Mouse (Mus musculus): Measurements from ENCODE around the gene Psg17. TPM values are rescaled to one million over a fixed set of nuclear protein-coding genes. Genes with fewer than 3 reads are reported as not detected.
"Not testable (repeated sequence)": the region's sequence is repeated elsewhere in the genome, so short reads cannot be mapped to it uniquely, and the experiment has no call there.

Psg17 gene
- polyA plus RNA-seq, 1 experiment from 2014 or later, result not detected

DNA sequence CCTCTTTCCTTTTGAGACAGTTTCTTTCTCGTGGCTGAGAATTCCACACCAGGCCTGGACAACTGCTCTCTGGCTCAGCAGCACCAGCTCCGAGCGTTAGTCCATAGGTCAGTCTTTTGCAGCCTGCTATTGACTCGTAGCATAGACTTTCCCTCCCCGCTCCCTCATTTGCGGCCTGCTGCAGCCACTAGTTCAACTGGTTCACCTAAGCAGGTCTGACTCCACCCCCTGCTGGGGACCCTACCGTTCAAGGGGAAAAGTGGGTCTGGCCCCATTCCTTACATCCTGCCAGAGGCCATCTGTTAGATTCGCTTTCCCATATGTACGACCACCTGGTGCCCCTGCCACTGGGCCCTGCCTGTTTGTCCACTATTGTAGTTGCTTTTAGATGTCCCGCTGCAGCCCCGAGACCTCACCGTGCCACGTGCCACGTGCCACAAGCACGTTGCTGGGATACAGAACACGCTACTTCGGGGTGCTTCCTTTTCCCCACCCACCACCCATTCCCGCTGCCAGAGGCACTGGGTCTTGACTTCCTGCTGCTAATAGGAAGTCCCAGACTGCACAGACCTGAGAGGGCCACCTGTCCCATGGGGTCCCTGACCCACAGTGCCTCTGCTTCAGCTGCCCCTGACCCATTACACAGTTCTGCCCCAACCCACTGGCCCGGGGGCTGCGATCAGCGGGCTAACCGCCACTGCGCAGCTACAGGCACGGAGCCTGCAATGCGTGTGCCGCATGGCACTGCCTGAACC is 6.6 kb upstream of the Psg17 start:
- 66% methylated on average over 26 of the region's 26 CpGs for WGBS
- H3K36me3 ChIP-seq, result no peaks in the 10 kb centered on the region
- DNase-seq (ENCODE audit: low spot score), result no peak
- H3K27me3 ChIP-seq (ENCODE audit: low read depth, poor library complexity, severe bottlenecking), result no peaks in the 10 kb centered on the region
- H3K4me3 ChIP-seq, result no peak overlapping the region
- H3K9me3 ChIP-seq (replicated peaks), result no peaks in the 10 kb centered on the region
- no peak overlapping the region for H3K27ac ChIP-seq
- peaks cover 5% of the 10 kb centered on the region; the same call in 1 of the 2 replicates for H3K4me1 ChIP-seq

- 88% methylated on average over 9 of the region's 9 CpGs for WGBS
Observed at GRCm38 (mm10) chr7:18818301-18818700, 3.1 kb downstream of the Psg17 start.

GRCm38 (mm10) chr7:18803526-18803925 is 17.9 kb downstream of the Psg17 start:
- Histone ChIP-seq H3K9me3 (replicated peaks) (no peaks in the 10 kb centered on the region), H3K36me3 (no peaks in the 10 kb centered on the region), H3K4me1 (no peaks in the 10 kb centered on the region), H3K27ac (no peak overlapping the region), H3K27me3 (ENCODE audit: low read depth, poor library complexity, severe bottlenecking) (no peaks in the 10 kb centered on the region), H3K4me3 (no peak overlapping the region)
- no peak for DNase-seq (ENCODE audit: low spot score)

More at GRCm38 (mm10) chr7:18818301-18818700, 3.1 kb downstream of the Psg17 start:
- Histone ChIP-seq H3K27me3 (ENCODE audit: low read depth, poor library complexity, severe bottlenecking) (no peaks in the 10 kb centered on the region), H3K4me1 (no peaks in the 10 kb centered on the region), H3K27ac (no peak overlapping the region), H3K36me3 (no peaks in the 10 kb centered on the region), H3K9me3 (replicated peaks) (no peaks in the 10 kb centered on the region), H3K4me3 (no peak overlapping the region)
- DNase-seq (ENCODE audit: low spot score), result peak; percentile 7

GRCm38 (mm10) chr7:18799129-18799528 is 22.3 kb downstream of the Psg17 start:
- WGBS, result 41% methylated on average over 3 of the region's 3 CpGs

DNA sequence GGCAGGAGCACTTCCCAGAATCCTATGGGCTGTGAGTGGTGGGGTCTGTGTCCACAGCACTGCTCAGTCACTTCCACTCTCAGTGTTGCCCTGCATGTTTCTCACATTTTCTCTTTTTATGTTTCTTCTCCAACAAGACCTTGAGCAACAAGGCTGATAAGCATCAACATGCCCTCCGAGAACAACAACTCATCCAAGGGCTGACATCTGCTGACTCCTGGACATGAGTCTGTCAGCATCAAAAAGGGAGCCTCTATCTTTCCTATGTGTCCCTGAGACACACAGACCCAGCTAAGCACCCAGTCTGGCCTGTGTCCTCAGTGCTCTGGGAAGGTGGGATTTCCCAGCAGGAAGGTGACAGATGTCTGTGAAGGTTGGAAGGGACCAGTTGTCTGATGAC is 23.0 kb downstream of the Psg17 start, which contains the start of gene Psg19:
Gene Psg19, minus strand, starts transcription at position 101 of the 400 bp plus-strand sequence.
- DNase-seq (ENCODE audit: low spot score), result no peak
- H3K27ac ChIP-seq, result no peak within 1 kb of the TSS
- no peaks in the 10 kb centered on the region for H3K4me1 ChIP-seq
- WGBS, result 95% methylated on average over 1 of the region's 1 CpGs
- no peaks in the 10 kb centered on the region for H3K27me3 ChIP-seq (ENCODE audit: low read depth, poor library complexity, severe bottlenecking)
- H3K4me3 ChIP-seq, result no peak within 1 kb of the TSS
- H3K9me3 ChIP-seq (replicated peaks), result no peaks in the 10 kb centered on the region
- no peaks in the 10 kb centered on the region for H3K36me3 ChIP-seq

More at GRCm38 (mm10) chr7:18799129-18799528, 22.3 kb downstream of the Psg17 start:
- Histone ChIP-seq H3K36me3 (no peaks in the 10 kb centered on the region), H3K27ac (no peak overlapping the region), H3K4me1 (no peaks in the 10 kb centered on the region), H3K27me3 (ENCODE audit: low read depth, poor library complexity, severe bottlenecking) (no peaks in the 10 kb centered on the region), H3K9me3 (replicated peaks) (no peaks in the 10 kb centered on the region), H3K4me3 (no peak overlapping the region)
- no peak for DNase-seq (ENCODE audit: low spot score)

DNA sequence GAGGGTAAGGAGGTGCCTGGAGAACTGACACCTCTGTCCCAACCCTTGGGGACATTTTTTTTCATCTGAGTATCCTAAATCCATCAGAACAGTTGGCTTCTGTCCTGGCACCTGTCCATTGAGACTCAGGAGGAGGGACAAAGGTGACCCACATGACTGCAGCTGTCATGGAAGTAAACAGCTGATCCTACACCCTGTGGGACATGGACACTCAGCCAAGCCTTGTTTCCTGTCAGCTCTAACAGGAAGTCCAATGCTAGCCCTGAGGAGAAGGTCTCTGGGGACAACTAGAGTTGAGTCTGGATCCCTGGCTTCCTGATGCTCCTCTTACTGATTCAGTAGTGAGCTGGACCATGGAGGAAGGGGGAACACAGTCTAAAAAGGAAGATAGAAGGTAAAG is 30.7 kb downstream of the Psg17 start:
- H3K9me3 ChIP-seq (replicated peaks); DNase-seq (ENCODE audit: low spot score); H3K4me1 ChIP-seq; H3K4me3 ChIP-seq; H3K27ac ChIP-seq; H3K27me3 ChIP-seq (ENCODE audit: low read depth, poor library complexity, severe bottlenecking); H3K36me3 ChIP-seq: not testable (repeated sequence)

- not testable (repeated sequence) for H3K4me1 ChIP-seq; H3K9me3 ChIP-seq (replicated peaks); H3K36me3 ChIP-seq; H3K4me3 ChIP-seq; H3K27ac ChIP-seq; H3K27me3 ChIP-seq (ENCODE audit: low read depth, poor library complexity, severe bottlenecking); DNase-seq (ENCODE audit: low spot score)
- WGBS, result 61% methylated on average over 2 of the region's 2 CpGs
Observed at GRCm38 (mm10) chr7:18781301-18781700, 40.1 kb downstream of the Psg17 start.

GRCm38 (mm10) chr7:18779337-18779781 is 42.0 kb downstream of the Psg17 start:
- H3K36me3 ChIP-seq, result no peaks in the 10 kb centered on the region
- H3K27me3 ChIP-seq (ENCODE audit: low read depth, poor library complexity, severe bottlenecking), result no peaks in the 10 kb centered on the region
- no peak overlapping the region for H3K27ac ChIP-seq
- no peak for DNase-seq (ENCODE audit: low spot score)
- no peaks in the 10 kb centered on the region for H3K9me3 ChIP-seq (replicated peaks)
- no peaks in the 10 kb centered on the region for H3K4me1 ChIP-seq
- no peak overlapping the region for H3K4me3 ChIP-seq

Other genes starting within 250 kb of the Psg17 start
- gene Psg23, start 205.1 kb downstream of the Psg17 start, polyA plus RNA-seq (2016; fragmentation: Nextera tagmentation; extraction: Ambion mirVana), result not detected in 2 replicates
- gene Psg21, start 164.9 kb downstream of the Psg17 start, polyA plus RNA-seq (2016; fragmentation: Nextera tagmentation; extraction: Ambion mirVana), result not detected in 2 replicates
- not detected in 2 replicates for gene Psg20, start 135.4 kb downstream of the Psg17 start, polyA plus RNA-seq (2016; fragmentation: Nextera tagmentation; extraction: Ambion mirVana)
- gene Psg22, start 103.5 kb downstream of the Psg17 start, polyA plus RNA-seq (2016; fragmentation: Nextera tagmentation; extraction: Ambion mirVana), result not detected in 2 replicates
- gene Psg19, start 23.1 kb downstream of the Psg17 start, polyA plus RNA-seq (2016; fragmentation: Nextera tagmentation; extraction: Ambion mirVana), result not detected in 2 replicates
- gene Mill2, start 18.4 kb upstream of the Psg17 start, polyA plus RNA-seq (2016; fragmentation: Nextera tagmentation; extraction: Ambion mirVana), result not detected in 2 replicates
- 0.33 and 0.58 TPM in 2 replicates for gene Pglyrp1, start 49.7 kb upstream of the Psg17 start, polyA plus RNA-seq (2016; fragmentation: Nextera tagmentation; extraction: Ambion mirVana)
- gene Ccdc61, start 88.8 kb upstream of the Psg17 start, polyA plus RNA-seq (2016; fragmentation: Nextera tagmentation; extraction: Ambion mirVana), result 34.1 and 37.6 TPM in 2 replicates
- 0.23 and 0.28 TPM in 2 replicates for gene Nova2, start 104.3 kb upstream of the Psg17 start, polyA plus RNA-seq (2016; fragmentation: Nextera tagmentation; extraction: Ambion mirVana)
- gene Nanos2, start 165.8 kb upstream of the Psg17 start, polyA plus RNA-seq (2016; fragmentation: Nextera tagmentation; extraction: Ambion mirVana), result not detected in 2 replicates
- 3.4 and 4.0 TPM in 2 replicates for gene Mypop, start 169.6 kb upstream of the Psg17 start, polyA plus RNA-seq (2016; fragmentation: Nextera tagmentation; extraction: Ambion mirVana)
- 30.8 and 34.4 TPM in 2 replicates for gene Irf2bp1, start 182.4 kb upstream of the Psg17 start, polyA plus RNA-seq (2016; fragmentation: Nextera tagmentation; extraction: Ambion mirVana)
- gene Foxa3, start 201.9 kb upstream of the Psg17 start, polyA plus RNA-seq (2016; fragmentation: Nextera tagmentation; extraction: Ambion mirVana), result not detected in 2 replicates
- 50.4 and 54.6 TPM in 2 replicates for gene Sympk, start 202.8 kb upstream of the Psg17 start, polyA plus RNA-seq (2016; fragmentation: Nextera tagmentation; extraction: Ambion mirVana)
- gene Rsph6a, start 233.1 kb upstream of the Psg17 start, polyA plus RNA-seq (2016; fragmentation: Nextera tagmentation; extraction: Ambion mirVana), result not detected in 2 replicates